Mouse (Mus musculus) hindbrain, embryonic 11.5 days (tissue): ENCODE results near the gene Dse. TPM values are rescaled to one million over a fixed set of nuclear protein-coding genes. Genes with fewer than 3 reads are reported as not detected.

Source experiments
- ATAC-seq: fragments of 200-750 bp; cut with Nextera tagmentation; 2 replicates; pipeline ENCODE4 v1.8.0; 2017; ENCODE audit warnings: mild to moderate bottlenecking, moderate TSS enrichment, moderate library complexity; ENCODE audit not compliant: low FRiP score
- DNase-seq: peaks from one replicate; pipeline ENCODE4 v3.0.0-alpha.2; 2015; ENCODE audit warnings: low spot score
- H3K27ac ChIP-seq: fragments of 300-500 bp; sonication (generic); 2 replicates; pipeline ENCODE4 v1.5.1; 2014; ENCODE audit warnings: mild to moderate bottlenecking, low read depth, low read length
- H3K27me3 ChIP-seq: fragments of 300-500 bp; sonication (generic); 2 replicates; pipeline ENCODE4 v1.6.1; 2014; ENCODE audit warnings: mild to moderate bottlenecking, low read length, moderate library complexity, mixed read lengths; ENCODE audit not compliant: control insufficient read depth, insufficient read depth
- H3K36me3 ChIP-seq: fragments of 300-500 bp; sonication (generic); 2 replicates; pipeline ENCODE4 v1.6.1; 2014; ENCODE audit warnings: mild to moderate bottlenecking, low read length, moderate library complexity, mixed read lengths; ENCODE audit not compliant: control insufficient read depth, insufficient read depth
- H3K4me1 ChIP-seq: fragments of 300-500 bp; sonication (generic); replicated peaks from 2 replicates; pipeline ENCODE4 v1.6.1; 2014; ENCODE audit warnings: low read length, mixed read lengths; ENCODE audit not compliant: control insufficient read depth, insufficient read depth
- H3K4me2 ChIP-seq: fragments of 300-500 bp; sonication (generic); replicated peaks from 2 replicates; pipeline ENCODE4 v1.6.1; 2014; ENCODE audit warnings: mild to moderate bottlenecking, low read depth, low read length
- H3K4me3 ChIP-seq: fragments of 300-500 bp; sonication (generic); 2 replicates; pipeline ENCODE4 v1.5.1; 2014; ENCODE audit warnings: low read depth, low read length
- H3K9ac ChIP-seq: fragments of 300-500 bp; sonication (generic); 2 replicates; pipeline ENCODE4 v1.6.1; 2014; ENCODE audit warnings: low read depth, low read length
- H3K9me3 ChIP-seq: fragments of 300-500 bp; sonication (generic); 2 replicates; pipeline ENCODE4 v1.6.1; 2016; ENCODE audit warnings: low read length; ENCODE audit not compliant: control insufficient read depth
- WGBS: fragments of 180-500 bp; shearing (Covaris S2); extraction: QIAGEN DNeasy Blood & Tissue Kit; methylation state at CpG from one replicate; pipeline ENCODE4 v1.1.7; 2014; 5-methylcytosine and 5-hydroxymethylcytosine counted together
- polyA plus RNA-seq: library from polyadenylated mRNA; unstranded; fragments of >200 nt; fragmentation: Nextera tagmentation; extraction: Ambion mirVana; gene quantifications from 2 replicates; pipeline ENCODE4 v1.2.1, GENCODE M21; 2014

Dse gene
- polyA plus RNA-seq, 1 experiment from 2014 or later = 22.2 TPM

DNA sequence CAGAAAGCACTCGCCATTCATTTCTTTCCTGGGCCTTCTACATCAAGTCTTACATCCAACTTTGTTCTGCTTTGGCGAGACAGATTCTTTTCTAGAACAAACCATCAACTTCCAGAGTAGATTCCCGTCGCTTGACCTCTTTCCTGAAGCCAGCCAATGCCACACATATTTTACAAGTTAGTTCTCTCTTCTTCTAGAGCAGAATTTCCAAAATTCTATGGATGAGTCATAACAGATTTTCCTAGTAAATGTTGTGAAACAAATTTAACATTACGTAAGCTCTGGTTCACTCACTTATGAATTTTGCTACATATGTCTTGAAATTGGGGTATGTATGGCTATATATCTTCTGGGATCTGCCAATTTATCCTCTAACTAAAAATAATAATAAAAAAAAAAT, 13.0 kb downstream of the Dse start:
- Histone ChIP-seq H3K4me2 (no peak overlapping the region), H3K4me3 (no peak overlapping the region), H3K27ac (no peak overlapping the region), H3K36me3 (no peaks in the 10 kb centered on the region), H3K9me3 (no peaks in the 10 kb centered on the region), H3K27me3 (no peaks in the 10 kb centered on the region), H3K4me1 (no peaks in the 10 kb centered on the region), H3K9ac (no peak overlapping the region)
- DNase-seq (no peak), ATAC-seq (no peak)
- 88% methylated on average over 5 of the region's 5 CpGs for WGBS

- no peak overlapping the region for H3K4me3 ChIP-seq
- H3K9ac ChIP-seq = no peak overlapping the region
- H3K9me3 ChIP-seq = no peaks in the 10 kb centered on the region
- H3K4me2 ChIP-seq = no peak overlapping the region
- H3K4me1 ChIP-seq = no peaks in the 10 kb centered on the region
- 76% methylated on average over 10 of the region's 10 CpGs for WGBS
- no peaks in the 10 kb centered on the region for H3K36me3 ChIP-seq
- DNase-seq (no peak), ATAC-seq (no peak)
- no peak overlapping the region for H3K27ac ChIP-seq
- H3K27me3 ChIP-seq = no peaks in the 10 kb centered on the region
Observed at GRCm38 (mm10) chr10:34186571-34187260, 20.8 kb downstream of the Dse start.

GRCm38 (mm10) chr10:34185556-34185955, 22.0 kb downstream of the Dse start:
- H3K4me1 ChIP-seq = no peaks in the 10 kb centered on the region
- no peak overlapping the region for H3K4me3 ChIP-seq
- H3K27me3 ChIP-seq = no peaks in the 10 kb centered on the region
- H3K27ac ChIP-seq = no peak overlapping the region
- WGBS = 51% methylated on average over 4 of the region's 4 CpGs
- no peak overlapping the region for H3K4me2 ChIP-seq
- H3K9ac ChIP-seq = no peak overlapping the region
- DNase-seq = no peak
- no peak for ATAC-seq
- no peaks in the 10 kb centered on the region for H3K36me3 ChIP-seq
- H3K9me3 ChIP-seq = no peaks in the 10 kb centered on the region

DNA sequence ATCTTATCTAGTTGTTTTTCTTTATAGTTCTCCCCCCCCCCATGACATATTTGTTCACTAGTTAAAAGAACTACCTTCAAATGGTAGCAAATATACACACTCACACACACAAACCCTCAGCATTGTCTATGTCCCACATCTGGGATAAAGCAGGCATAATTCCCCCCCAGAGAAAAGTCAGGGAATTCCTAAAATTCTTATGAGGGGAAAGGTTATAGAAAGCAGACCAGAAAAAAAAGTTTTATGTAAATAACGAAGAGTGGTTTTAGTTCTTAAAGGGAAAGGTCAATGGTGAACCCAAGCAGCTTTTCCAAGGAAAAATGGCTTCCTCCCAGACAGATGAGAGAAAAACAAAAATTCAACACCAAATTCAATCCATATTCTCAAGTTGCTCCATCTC, 22.6 kb downstream of the Dse start:
- WGBS = 58% methylated on average over 1 of the region's 1 CpGs
- H3K9ac ChIP-seq = no peak overlapping the region

GRCm38 (mm10) chr10:34183731-34184130, 23.8 kb downstream of the Dse start:
- no peak for ATAC-seq
- H3K9ac ChIP-seq = no peak overlapping the region
- H3K36me3 ChIP-seq = no peaks in the 10 kb centered on the region
- no peak overlapping the region for H3K27ac ChIP-seq
- H3K9me3 ChIP-seq = no peaks in the 10 kb centered on the region
- H3K4me3 ChIP-seq = no peak overlapping the region
- 88% methylated on average over 7 of the region's 7 CpGs for WGBS
- H3K27me3 ChIP-seq = no peaks in the 10 kb centered on the region
- no peak overlapping the region for H3K4me2 ChIP-seq
- H3K4me1 ChIP-seq = no peaks in the 10 kb centered on the region
- no peak for DNase-seq

More for the DNA sequence above, 22.6 kb downstream of the Dse start:
- no peaks in the 10 kb centered on the region for H3K4me1 ChIP-seq
- no peaks in the 10 kb centered on the region for H3K36me3 ChIP-seq
- no peak overlapping the region for H3K4me3 ChIP-seq
- no peak overlapping the region for H3K4me2 ChIP-seq
- H3K9me3 ChIP-seq = no peaks in the 10 kb centered on the region
- no peak for DNase-seq
- no peaks in the 10 kb centered on the region for H3K27me3 ChIP-seq
- ATAC-seq = no peak
- H3K27ac ChIP-seq = no peak overlapping the region

GRCm38 (mm10) chr10:34175870-34176606, 31.5 kb downstream of the Dse start:
- Histone ChIP-seq H3K4me2 (no peak overlapping the region), H3K27me3 (no peaks in the 10 kb centered on the region), H3K9me3 (no peaks in the 10 kb centered on the region), H3K4me1 (no peaks in the 10 kb centered on the region), H3K36me3 (no peaks in the 10 kb centered on the region), H3K27ac (no peak overlapping the region), H3K9ac (no peak overlapping the region), H3K4me3 (no peak overlapping the region)
- DNase-seq (peak; percentile 31), ATAC-seq (no peak)
- 49% methylated on average over 8 of the region's 8 CpGs for WGBS

- no peak for ATAC-seq
- no peak overlapping the region for H3K9ac ChIP-seq
- H3K36me3 ChIP-seq = no peaks in the 10 kb centered on the region
- H3K27me3 ChIP-seq = no peaks in the 10 kb centered on the region
- WGBS = 80% methylated on average over 4 of the region's 4 CpGs
- no peak overlapping the region for H3K4me3 ChIP-seq
- H3K27ac ChIP-seq = no peak overlapping the region
- no peak overlapping the region for H3K4me2 ChIP-seq
- no peaks in the 10 kb centered on the region for H3K4me1 ChIP-seq
- H3K9me3 ChIP-seq = no peaks in the 10 kb centered on the region
- no peak for DNase-seq
Observed at GRCm38 (mm10) chr10:34172663-34173282, 34.7 kb downstream of the Dse start.

- no peaks in the 10 kb centered on the region for H3K9me3 ChIP-seq
- DNase-seq (no peak), ATAC-seq (no peak)
- no peaks in the 10 kb centered on the region for H3K27me3 ChIP-seq
- WGBS = 96% methylated on average over 4 of the region's 4 CpGs
- H3K4me1 ChIP-seq = no peaks in the 10 kb centered on the region
- no peak overlapping the region for H3K4me3 ChIP-seq
- H3K36me3 ChIP-seq = no peaks in the 10 kb centered on the region
- H3K27ac ChIP-seq = no peak overlapping the region
- H3K4me2 ChIP-seq = no peak overlapping the region
- H3K9ac ChIP-seq = no peak overlapping the region
Observed at GRCm38 (mm10) chr10:34171660-34172059, 35.9 kb downstream of the Dse start.
